Mouse (Mus musculus): ENCODE results near the gene Ppip5k1.

Ppip5k1 gene

GRCm38 (mm10) chr2:121298131-121298530 lies 57.1 kb downstream of the Ppip5k1 start:
- no peak for DNase-seq (ENCODE audit: low read depth, low spot score)

- DNase-seq (ENCODE audit: low read depth, low spot score) = no peak
Measured at GRCm38 (mm10) chr2:121297701-121298100, 57.5 kb downstream of the Ppip5k1 start.

- no peak for DNase-seq (ENCODE audit: low read depth, low spot score)
Measured at GRCm38 (mm10) chr2:121296754-121297231, 58.4 kb downstream of the Ppip5k1 start.

GRCm38 (mm10) chr2:121295608-121296571 lies 59.3 kb downstream of the Ppip5k1 start:
- DNase-seq (ENCODE audit: low read depth, low spot score) = no peak

- DNase-seq (ENCODE audit: low read depth, low spot score) = no peak
Measured at GRCm38 (mm10) chr2:121294753-121295607, 60.2 kb downstream of the Ppip5k1 start.

- no peak for DNase-seq (ENCODE audit: low read depth, low spot score)
Measured at GRCm38 (mm10) chr2:121294182-121294581, 61.0 kb downstream of the Ppip5k1 start.

- DNase-seq (ENCODE audit: low read depth, low spot score) = no peak
Measured at GRCm38 (mm10) chr2:121292316-121293013, 62.7 kb downstream of the Ppip5k1 start.

GRCm38 (mm10) chr2:121289730-121290540 lies 65.3 kb downstream of the Ppip5k1 start:
- no peak for DNase-seq (ENCODE audit: low read depth, low spot score)

- peak; percentile 88 for DNase-seq (ENCODE audit: low read depth, low spot score)
Measured at GRCm38 (mm10) chr2:121288901-121289729, 66.1 kb downstream of the Ppip5k1 start, which contains the start of gene Map1a. Map1a (plus strand) TSS chr2:121289600.

GRCm38 (mm10) chr2:121287850-121288249 lies 67.3 kb downstream of the Ppip5k1 start:
- DNase-seq (ENCODE audit: low read depth, low spot score) = no peak

- no peak for DNase-seq (ENCODE audit: low read depth, low spot score)
Measured at GRCm38 (mm10) chr2:121271928-121272516, 83.2 kb downstream of the Ppip5k1 start.

- peak; percentile 90 for DNase-seq (ENCODE audit: low read depth, low spot score)
Measured at GRCm38 (mm10) chr2:121271236-121271927, 83.8 kb downstream of the Ppip5k1 start, which contains the start of gene Trp53bp1. Trp53bp1 (minus strand) TSS chr2:121271407.

- no peak for DNase-seq (ENCODE audit: low read depth, low spot score)
Measured at GRCm38 (mm10) chr2:121270521-121271235, 84.5 kb downstream of the Ppip5k1 start.

- no peak for DNase-seq (ENCODE audit: low read depth, low spot score)
Measured at GRCm38 (mm10) chr2:121268446-121268845, 86.8 kb downstream of the Ppip5k1 start.
